ENCODE assay signal across 8 mouse cellular contexts in genomic region chr4:152434836-152435235, GRCm38 (mm10). TPM values are rescaled to one million over a fixed set of nuclear protein-coding genes. Genes with fewer than 3 reads are reported as not detected.
A peak's percentile ranks its signal among the peaks of the same experiment; 100 is the strongest.
DNase-seq lines count a peak whose midpoint lies in the region; ATAC-seq and TF ChIP-seq lines count a peak whose summit lies in the region.

No protein-coding gene starts in this region.

- no peak overlapping the region for H3K4me2 ChIP-seq in CH12.LX (ENCODE audit: insufficient read depth, low read depth, poor library complexity, severe bottlenecking)
- peak overlapping the region; percentile 54 for H3K4me2 ChIP-seq in forebrain, embryonic 15.5 days (replicated peaks)
- no peak overlapping the region for H3K4me2 ChIP-seq in liver, embryonic 14.5 days (ENCODE audit: low read depth)
- H3K4me2 ChIP-seq in neural tube, embryonic 15.5 days: peak overlapping the region; percentile 59

- no peaks in the 10 kb centered on the region for H3K27me3 ChIP-seq in CH12.LX (replicated peaks)
- no peaks in the 10 kb centered on the region for H3K27me3 ChIP-seq in forebrain, embryonic 15.5 days
- no peaks in the 10 kb centered on the region for H3K27me3 ChIP-seq in liver, embryonic 14.5 days (ENCODE audit: control insufficient read depth, insufficient read depth, low read length)
- no peaks in the 10 kb centered on the region; the same call in 1 of the 2 replicates for H3K27me3 ChIP-seq in neural tube, embryonic 15.5 days (replicated peaks)

- ATAC-seq in cerebellum, adult (ENCODE audit: insufficient number of reproducible peaks, low FRiP score, low TSS enrichment): peak; percentile 75
- ATAC-seq in forebrain, embryonic 15.5 days (replicated peaks): peak; percentile 96
- peak; percentile 63; the same call in 1 of the 2 replicates for ATAC-seq in liver, embryonic 14.5 days (ENCODE audit: insufficient read depth)
- ATAC-seq in neural tube, embryonic 15.5 days (ENCODE audit: low FRiP score): peak; percentile 94

- no peak overlapping the region for H3K27ac ChIP-seq in CH12.LX (ENCODE audit: insufficient read depth, low read depth)
- H3K27ac ChIP-seq in forebrain, embryonic 15.5 days (replicated peaks): 0 out of 2 replicates have a peak overlapping the region, but pooled peaks have one; percentile 7
- H3K27ac ChIP-seq in liver, embryonic 14.5 days: no peak overlapping the region
- H3K27ac ChIP-seq in neural tube, embryonic 15.5 days (replicated peaks): peak overlapping the region; percentile 37; the same call in 1 of the 2 replicates

- WGBS in forebrain, embryonic 15.5 days: 1% methylated on average over 9 of the region's 9 CpGs
- 14% methylated on average over 9 of the region's 9 CpGs for WGBS in liver, embryonic 14.5 days (ENCODE audit: insufficient replicate concordance)
- WGBS in neural tube, embryonic 15.5 days: 1% methylated on average over 9 of the region's 9 CpGs

- in situ Hi-C loops in CH12.LX (cut with MboI; ENCODE audit: low pct_ligation_motif_present, low pct_unique_long_range_greater_than_20kb, low sequenced_read_pairs): loop anchor here (5.0 to 10.0 kb wide), 2 partner anchors 108 to 260 kb away; partner anchors contain the start of genes Acot7 and Rpl22

- DNase-seq in CH12.LX (ENCODE audit: extremely low read depth): peak; percentile 85
- DNase-seq in heart, postnatal 14 days: peak; percentile 90 to 94
- DNase-seq in kidney, postnatal 4 days: peak; percentile 96
- peak; percentile 45 to 55 (median 55) for DNase-seq in liver, embryonic 14.5 days (ENCODE audit: low read depth in 3 of 3, low spot score in 3 of 3)
- DNase-seq in testis, postnatal 10 days (ENCODE audit: low spot score): peak; percentile 95

- peaks cover 0 to 18% of the 10 kb centered on the region in 2 experiments; a peak in 2 of 4 replicates for H3K4me1 ChIP-seq in CH12.LX (ENCODE audit: control insufficient read depth in 1 of 2, insufficient read depth in 2 of 2)
- H3K4me1 ChIP-seq in forebrain, embryonic 15.5 days: peaks cover 7% of the 10 kb centered on the region
- no peaks in the 10 kb centered on the region for H3K4me1 ChIP-seq in liver, embryonic 14.5 days (replicated peaks; ENCODE audit: control insufficient read depth in 2 of 2, insufficient read depth in 2 of 2, low read length in 1 of 2)
- H3K4me1 ChIP-seq in neural tube, embryonic 15.5 days: peaks cover 9% of the 10 kb centered on the region

- H3K9ac ChIP-seq in CH12.LX (ENCODE audit: insufficient read depth, low read depth): no peak overlapping the region
- H3K9ac ChIP-seq in forebrain, embryonic 15.5 days (replicated peaks): peak overlapping the region; percentile 31; the same call in 1 of the 2 replicates
- H3K9ac ChIP-seq in liver, embryonic 14.5 days (replicated peaks): no peak overlapping the region
- peak overlapping the region; percentile 40 for H3K9ac ChIP-seq in neural tube, embryonic 15.5 days (replicated peaks)

- peak in 1 of 2 experiments; percentile 83; a peak in 3 of 4 replicates for TF ChIP-seq CTCF in CH12.LX (conservative IDR thresholded peaks at IDR 0.05 in 1 of 2, IDR thresholded peaks at IDR 0.05 in 1 of 2; ENCODE audit: low read depth in 2 of 2, low read length in 2 of 2)
- TF ChIP-seq CTCF in liver, embryonic 14.5 days (IDR thresholded peaks at IDR 0.05; ENCODE audit: low read depth): peak; percentile 85

- no peak overlapping the region for H3K4me3 ChIP-seq in CH12.LX (replicated peaks in 1 of 3; ENCODE audit: low read depth in 2 of 3, low read length in 2 of 3, poor library complexity in 1 of 3)
- peak overlapping the region; percentile 29 for H3K4me3 ChIP-seq in forebrain, embryonic 15.5 days
- H3K4me3 ChIP-seq in liver, embryonic 14.5 days (ENCODE audit: insufficient read depth in 1 of 2, low read depth in 2 of 2, low read length in 2 of 2): no peak overlapping the region
- H3K4me3 ChIP-seq in neural tube, embryonic 15.5 days (replicated peaks): peak overlapping the region; percentile 29

- TF ChIP-seq RAD21 in CH12.LX (IDR thresholded peaks at IDR 0.05; ENCODE audit: low read depth, low read length): peak; percentile 72

- intact Hi-C loops in heart, postnatal 14 days (cut with DNase I): loop anchor here (1.0 to 10.0 kb wide), 4 partner anchors 56 to 262 kb away; no protein-coding TSS in a partner anchor

- dilution Hi-C loops in CH12.LX (cut with MboI; ENCODE audit: extremely low pct_ligation_motif_present, extremely low pct_unique_long_range_greater_than_20kb, low sequenced_read_pairs): no loop called here

- H3K9me3 ChIP-seq in CH12.LX (replicated peaks; ENCODE audit: low read length): no peaks in the 10 kb centered on the region
- H3K9me3 ChIP-seq in forebrain, embryonic 15.5 days: no peaks in the 10 kb centered on the region
- no peaks in the 10 kb centered on the region for H3K9me3 ChIP-seq in liver, embryonic 14.5 days (ENCODE audit: control insufficient read depth, low read length)
- H3K9me3 ChIP-seq in neural tube, embryonic 15.5 days (replicated peaks): no peaks in the 10 kb centered on the region

- no peak for TF ChIP-seq POLR2A in CH12.LX (IDR thresholded peaks at IDR 0.05; ENCODE audit: low read depth, low read length)

- no peaks in the 10 kb centered on the region for H3K79me2 ChIP-seq in CH12.LX (replicated peaks; ENCODE audit: control insufficient read depth, extremely low read depth, insufficient read depth, poor library complexity, severe bottlenecking)

- H3K36me3 ChIP-seq in CH12.LX (replicated peaks in 1 of 2; ENCODE audit: control insufficient read depth in 1 of 2, insufficient read depth in 1 of 2, low read length in 1 of 2): peaks cover 56 to 97% of the 10 kb centered on the region in 2 experiments
- H3K36me3 ChIP-seq in forebrain, embryonic 15.5 days: no peaks in the 10 kb centered on the region
- no peaks in the 10 kb centered on the region for H3K36me3 ChIP-seq in liver, embryonic 14.5 days (replicated peaks; ENCODE audit: control insufficient read depth, insufficient read depth, low read depth)
- no peaks in the 10 kb centered on the region for H3K36me3 ChIP-seq in neural tube, embryonic 15.5 days

- no peak for TF ChIP-seq EP300 in CH12.LX (IDR thresholded peaks at IDR 0.05; ENCODE audit: low read length)
- no peak for TF ChIP-seq EP300 in liver, embryonic 14.5 days (IDR thresholded peaks at IDR 0.05; ENCODE audit: low read depth)

TF ChIP-seq in CH12.LX, 34 proteins besides CTCF, POLR2A, EP300 and RAD21:
- TF ChIP-seq MAFK (IDR thresholded peaks at IDR 0.05; ENCODE audit: insufficient replicate concordance, low read length) (peak; percentile 45; the same call in 1 of the 2 replicates), JUN (IDR thresholded peaks at IDR 0.05; ENCODE audit: insufficient read depth, low read depth, low read length) (no peak), CHD1 (IDR thresholded peaks at IDR 0.05; ENCODE audit: low read depth, low read length) (no peak), SMC3 (IDR thresholded peaks at IDR 0.05; ENCODE audit: low read depth, low read length) (peak; percentile 66)

RNA-seq across cellular contexts. Expression of gene Nphp4, which starts 41.7 kb away (rescaled TPM):
- total RNA-seq in CH12.LX (2012; rRNA removed): 0.29 and 0.68 TPM in 2 replicates
- 0.15 TPM in 1 of 2 replicates, not detected in the other for total RNA-seq in CH12.LX (2014; rRNA removed)
- 0.09 TPM in 1 of 2 replicates, not detected in the other for polyA plus RNA-seq in CH12.LX (2012; ENCODE audit: insufficient read length, low read depth)
- 5.0 and 5.5 TPM in 2 replicates for polyA plus RNA-seq in forebrain, embryonic 15.5 days (2015; fragmentation: Nextera tagmentation; extraction: Ambion mirVana)
- 1 to 10 TPM; 1.8 to 2.3 TPM for total RNA-seq in heart, postnatal 14 days (2021)
- polyA plus RNA-seq in liver, embryonic 14.5 days (2012; rRNA removed): 0.11 and 0.13 TPM in 2 replicates
- 0.24 TPM in 1 of 2 replicates, not detected in the other for polyA plus RNA-seq in liver, embryonic 14.5 days (2014; fragmentation: Nextera tagmentation; extraction: Ambion mirVana)
- polyA plus RNA-seq in neural tube, embryonic 15.5 days (2015; fragmentation: Nextera tagmentation; extraction: Ambion mirVana): 4.9 and 5.4 TPM in 2 replicates

RNA-seq across cellular contexts. Expression of gene Kcnab2, which starts 42.8 kb away (rescaled TPM):
- total RNA-seq in CH12.LX (2012; rRNA removed) (56.3 and 58.3 TPM in 2 replicates), CH12.LX (2014; rRNA removed) (35.3 and 35.7 TPM in 2 replicates)
- polyA plus RNA-seq in CH12.LX (2012; ENCODE audit: insufficient read length, low read depth): 95.8 and 116 TPM in 2 replicates
- polyA plus RNA-seq in forebrain, embryonic 15.5 days (2015; fragmentation: Nextera tagmentation; extraction: Ambion mirVana): 14.4 and 17.2 TPM in 2 replicates
- 1 to 10 TPM; 2.1 to 4.2 TPM for total RNA-seq in heart, postnatal 14 days (2021)
- 3.2 and 3.3 TPM in 2 replicates for polyA plus RNA-seq in liver, embryonic 14.5 days (2012; rRNA removed)
- polyA plus RNA-seq in liver, embryonic 14.5 days (2014; fragmentation: Nextera tagmentation; extraction: Ambion mirVana): 5.9 and 6.3 TPM in 2 replicates
- polyA plus RNA-seq in neural tube, embryonic 15.5 days (2015; fragmentation: Nextera tagmentation; extraction: Ambion mirVana): 37.1 and 50.5 TPM in 2 replicates

Comparison
In these comparisons a context has a peak if more than half of its experiments do, and no peak if none do; other contexts are left out.
1. H3K27ac ChIP-seq: peak in forebrain, embryonic 15.5 days (single experiment) and neural tube, embryonic 15.5 days (single experiment); none in CH12.LX (single experiment) and liver, embryonic 14.5 days (single experiment).
2. H3K4me2 ChIP-seq: peak in forebrain, embryonic 15.5 days (single experiment) and neural tube, embryonic 15.5 days (single experiment); none in CH12.LX (single experiment) and liver, embryonic 14.5 days (single experiment).
3. H3K4me3 ChIP-seq: peak in forebrain, embryonic 15.5 days (single experiment) and neural tube, embryonic 15.5 days (single experiment); none in CH12.LX (0 of 3) and liver, embryonic 14.5 days (0 of 2).
4. H3K9ac ChIP-seq: peak in forebrain, embryonic 15.5 days (single experiment) and neural tube, embryonic 15.5 days (single experiment); none in CH12.LX (single experiment) and liver, embryonic 14.5 days (single experiment).
5. Peak in every context shown above with its lines, with median percentiles within 50 percentile points of each other: DNase-seq and ATAC-seq.